Mouse (Mus musculus) stomach, postnatal 0 days (tissue): ENCODE data around the gene Cdk7.
A peak's percentile ranks its signal among the peaks of the same experiment; 100 is the strongest.
"Not testable (repeated sequence)": the region's sequence is repeated elsewhere in the genome, so short reads cannot be mapped to it uniquely, and the experiment has no call there.

Source experiments
- CTCF ChIP-seq: IDR thresholded peaks from 2 replicates; pipeline ENCODE4 v1.5.1; 2016; ENCODE audit warnings: antibody characterized with exemption, low read depth, mild to moderate bottlenecking, moderate library complexity
- EP300 ChIP-seq: optimal IDR thresholded peaks from 2 replicates; pipeline ENCODE3; 2016; ENCODE audit warnings: antibody characterized with exemption

- TF ChIP-seq CTCF, result peak; percentile 42; the same call in 1 of the 2 replicates
- TF ChIP-seq EP300, result not testable (repeated sequence)
Measured at GRCm38 (mm10) chr13:100731462-100732046, 815 bp upstream of the Cdk7 start.
